Comparison of ENCODE assay signal across 9 mouse cellular contexts in genomic region chr5:24329212-24329964, GRCm38 (mm10). TPM values are rescaled to one million over a fixed set of nuclear protein-coding genes. Genes with fewer than 3 reads are reported as not detected.
DNase-seq lines count a peak whose midpoint lies in the region; ATAC-seq and TF ChIP-seq lines count a peak whose summit lies in the region.
"Had no signal": no experiment of that assay in that cellular context is flagged by ENCODE, and none has a peak within 500 bp of the region (broad histone marks: within the 10 kb centered on the region; RNA-seq: fewer than 3 reads in every experiment).

No protein-coding gene starts in this region.

- DNase-seq in G1E (ENCODE audit: low spot score) = peak; percentile 52
- DNase-seq in cerebellum, adult 18-20 months = peak; percentile 59 to 68
- DNase-seq in heart, postnatal 4 days = peak; percentile 90
- peak; percentile 82 for DNase-seq in limb, embryonic 11.5 days (ENCODE audit: low spot score)
- no peak for DNase-seq in natural killer cell, adult 2 months (ENCODE audit: low spot score in 2 of 2)
- DNase-seq in frontal cortex, postnatal 10 days (ENCODE audit: low spot score in 2 of 2) = no peak

- H3K4me2 ChIP-seq in forebrain, embryonic 16.5 days (ENCODE audit: low read length) = peak overlapping the region; percentile 53
- peak overlapping the region; percentile 74 for H3K4me2 ChIP-seq in limb, embryonic 11.5 days (ENCODE audit: low read depth, severe bottlenecking)
- H3K4me2 ChIP-seq in midbrain, embryonic 13.5 days (replicated peaks) = peak overlapping the region; percentile 53

- no peak overlapping the region; the same call in 1 of the 2 replicates for H3K4me3 ChIP-seq in G1E (ENCODE audit: low read depth, low read length)
- H3K4me3 ChIP-seq in forebrain, embryonic 16.5 days (replicated peaks; ENCODE audit: low read length) = peak overlapping the region; percentile 21
- H3K4me3 ChIP-seq in limb, embryonic 11.5 days (ENCODE audit: low read depth, low read length) = peak overlapping the region; percentile 31
- H3K4me3 ChIP-seq in midbrain, embryonic 13.5 days (replicated peaks) = peak overlapping the region; percentile 22

- ATAC-seq in G1E (ENCODE audit: extremely low read depth, insufficient number of reproducible peaks, low FRiP score, poor library complexity, severe bottlenecking) = no peak
- peak; percentile 70 for ATAC-seq in forebrain, embryonic 16.5 days
- peak; percentile 78 for ATAC-seq in limb, embryonic 11.5 days (ENCODE audit: insufficient number of reproducible peaks, low FRiP score, low TSS enrichment, low read depth)
- peak; percentile 84 for ATAC-seq in midbrain, embryonic 13.5 days

- H3K36me3 ChIP-seq in G1E (replicated peaks) = peaks cover 29% of the 10 kb centered on the region
- 0 out of 2 replicates have a peak, but pooled peaks cover 3% of the 10 kb centered on the region for H3K36me3 ChIP-seq in forebrain, embryonic 16.5 days (ENCODE audit: control insufficient read depth, insufficient read depth)
- H3K36me3 ChIP-seq in limb, embryonic 11.5 days (ENCODE audit: control insufficient read depth, insufficient read depth, low read length) = 0 out of 2 replicates have a peak, but pooled peaks cover 3% of the 10 kb centered on the region
- peaks cover 45% of the 10 kb centered on the region for H3K36me3 ChIP-seq in midbrain, embryonic 13.5 days

- no peaks in the 10 kb centered on the region for H3K9me3 ChIP-seq in G1E (replicated peaks)
- H3K9me3 ChIP-seq in forebrain, embryonic 16.5 days (ENCODE audit: control insufficient read depth, low read length) = no peaks in the 10 kb centered on the region
- no peaks in the 10 kb centered on the region for H3K9me3 ChIP-seq in limb, embryonic 11.5 days (ENCODE audit: control insufficient read depth, low read length)
- H3K9me3 ChIP-seq in midbrain, embryonic 13.5 days = no peaks in the 10 kb centered on the region

- TF ChIP-seq CTCF in G1E (IDR thresholded peaks at IDR 0.05; ENCODE audit: low read depth, low read length) = no peak

- H3K27me3 ChIP-seq in G1E (ENCODE audit: insufficient read depth, low read length) = peaks cover 21% of the 10 kb centered on the region
- no peaks in the 10 kb centered on the region for H3K27me3 ChIP-seq in forebrain, embryonic 16.5 days (replicated peaks; ENCODE audit: control insufficient read depth, insufficient read depth, low read length)
- H3K27me3 ChIP-seq in limb, embryonic 11.5 days (ENCODE audit: control insufficient read depth, insufficient read depth, low read length) = peaks cover 3% of the 10 kb centered on the region; the same call in 1 of the 2 replicates
- peaks cover 5% of the 10 kb centered on the region for H3K27me3 ChIP-seq in midbrain, embryonic 13.5 days

- peak overlapping the region; percentile 49 for H3K9ac ChIP-seq in forebrain, embryonic 16.5 days (replicated peaks; ENCODE audit: low read depth, low read length)
- peak overlapping the region; percentile 61 for H3K9ac ChIP-seq in limb, embryonic 11.5 days (ENCODE audit: low read length)
- H3K9ac ChIP-seq in midbrain, embryonic 13.5 days (replicated peaks) = peak overlapping the region; percentile 64

- H3K27ac ChIP-seq in forebrain, embryonic 16.5 days (ENCODE audit: low read length) = no peak overlapping the region
- H3K27ac ChIP-seq in limb, embryonic 11.5 days (replicated peaks; ENCODE audit: low read depth, low read length) = peak overlapping the region; percentile 48
- H3K27ac ChIP-seq in midbrain, embryonic 13.5 days = peak overlapping the region; percentile 74
- H3K27ac ChIP-seq: macrophage had no signal

- peaks cover 11% of the 10 kb centered on the region for H3K4me1 ChIP-seq in G1E (ENCODE audit: insufficient read depth, low read depth, low read length)
- H3K4me1 ChIP-seq in forebrain, embryonic 16.5 days (replicated peaks; ENCODE audit: control insufficient read depth, insufficient read depth, low read length) = peaks cover 20% of the 10 kb centered on the region
- H3K4me1 ChIP-seq in limb, embryonic 11.5 days (ENCODE audit: control insufficient read depth, insufficient read depth, low read length) = peaks cover 16% of the 10 kb centered on the region
- peaks cover 32% of the 10 kb centered on the region for H3K4me1 ChIP-seq in midbrain, embryonic 13.5 days (replicated peaks)

- WGBS in forebrain, embryonic 16.5 days = 5% methylated on average over 23 of the region's 27 CpGs
- 5% methylated on average over 26 of the region's 27 CpGs for WGBS in limb, embryonic 11.5 days
- WGBS in midbrain, embryonic 13.5 days = 6% methylated on average over 27 of the region's 27 CpGs

RNA-seq across cellular contexts. Expression of gene Kcnh2, which starts 22.0 kb away (rescaled TPM):
- total RNA-seq in G1E (2014; fragmentation: Nextera tagmentation) (3.3 and 6.8 TPM in 2 replicates), G1E (2017) (1.0 and 1.3 TPM in 2 replicates)
- polyA plus RNA-seq in G1E (2012) = 12.6 and 15.1 TPM in 2 replicates
- polyA plus RNA-seq in forebrain, embryonic 16.5 days (2015; fragmentation: Nextera tagmentation; extraction: Ambion mirVana) = 4.7 and 6.2 TPM in 2 replicates
- 100 to 1,000 TPM; 108 to 118 TPM for total RNA-seq in heart, postnatal 4 days (2021)
- 6.7 and 7.1 TPM in 2 replicates for polyA plus RNA-seq in limb, embryonic 11.5 days (2014; fragmentation: Nextera tagmentation; extraction: Ambion mirVana)
- polyA plus RNA-seq in midbrain, embryonic 13.5 days (2015; fragmentation: Nextera tagmentation; extraction: Ambion mirVana) = 9.0 and 10.3 TPM in 2 replicates
- polyA plus RNA-seq: macrophage had no signal

RNA-seq across cellular contexts. Expression of gene Nos3, which starts 35.2 kb away (rescaled TPM):
- 0.23 and 0.58 TPM in 2 replicates for total RNA-seq in G1E (2014; fragmentation: Nextera tagmentation)
- total RNA-seq in G1E (2017) = 0.17 and 0.22 TPM in 2 replicates
- 0.07 and 0.09 TPM in 2 replicates for polyA plus RNA-seq in G1E (2012)
- 7.5 and 9.9 TPM in 2 replicates for polyA plus RNA-seq in forebrain, embryonic 16.5 days (2015; fragmentation: Nextera tagmentation; extraction: Ambion mirVana)
- total RNA-seq in heart, postnatal 4 days (2021) = 10 to 100 TPM; 39.5 to 40.6 TPM
- 4.8 and 5.3 TPM in 2 replicates for polyA plus RNA-seq in limb, embryonic 11.5 days (2014; fragmentation: Nextera tagmentation; extraction: Ambion mirVana)
- 7.0 and 7.8 TPM in 2 replicates for polyA plus RNA-seq in midbrain, embryonic 13.5 days (2015; fragmentation: Nextera tagmentation; extraction: Ambion mirVana)
- polyA plus RNA-seq: macrophage had no signal

Comparison
In these comparisons a context has a peak if more than half of its experiments do, and no peak if none do; other contexts are left out.
1. DNase-seq: peak in G1E (single experiment), cerebellum, adult 18-20 months (2 of 2), heart, postnatal 4 days (single experiment) and limb, embryonic 11.5 days (single experiment); none in natural killer cell, adult 2 months (0 of 2) and frontal cortex, postnatal 10 days (0 of 2).
2. Peak in every context shown above with its lines, with median percentiles within 50 percentile points of each other: H3K4me2 ChIP-seq and H3K9ac ChIP-seq.